Comparison of ENCODE assay signal across 7 mouse cellular contexts in genomic region chr10:117151241-117151640, GRCm38 (mm10). TPM values are rescaled to one million over a fixed set of nuclear protein-coding genes. Genes with fewer than 3 reads are reported as not detected.
DNase-seq lines count a peak whose midpoint lies in the region; ATAC-seq and TF ChIP-seq lines count a peak whose summit lies in the region.

No protein-coding gene starts in this region.

- TF ChIP-seq EP300 in heart, postnatal 0 days (IDR thresholded peaks at IDR 0.05; ENCODE audit: low read depth): no peak

- peak; percentile 9 for DNase-seq in heart, postnatal 0 days (ENCODE audit: low spot score)
- no peak for DNase-seq in heart, postnatal 25 days (ENCODE audit: low spot score)
- no peak for DNase-seq in neural tube, embryonic 10.5 days (ENCODE audit: extremely low spot score, low spot score)
- no peak for DNase-seq in cerebellum, adult 11 months

- WGBS in heart, postnatal 0 days: 21% methylated on average over 11 of the region's 11 CpGs
- WGBS in neural tube, embryonic 12.5 days: 11% methylated on average over 11 of the region's 11 CpGs
- WGBS in embryonic facial prominence, embryonic 15.5 days: 12% methylated on average over 11 of the region's 11 CpGs
- 15% methylated on average over 11 of the region's 11 CpGs for WGBS in neural tube, embryonic 15.5 days

- H3K4me2 ChIP-seq in heart, postnatal 0 days (ENCODE audit: low read depth, low read length): peak overlapping the region; percentile 40
- peak overlapping the region; percentile 9; the same call in 1 of the 2 replicates for H3K4me2 ChIP-seq in neural tube, embryonic 12.5 days (replicated peaks)
- no peak overlapping the region for H3K4me2 ChIP-seq in embryonic facial prominence, embryonic 15.5 days (replicated peaks)
- peak overlapping the region; percentile 17; the same call in 1 of the 2 replicates for H3K4me2 ChIP-seq in neural tube, embryonic 15.5 days

- TF ChIP-seq CTCF in heart, postnatal 0 days (IDR thresholded peaks at IDR 0.05; ENCODE audit: low read depth): no peak

- H3K4me1 ChIP-seq in heart, postnatal 0 days (ENCODE audit: control insufficient read depth, insufficient read depth): peaks cover 16% of the 10 kb centered on the region; the same call in 1 of the 2 replicates
- peaks cover 18% of the 10 kb centered on the region for H3K4me1 ChIP-seq in neural tube, embryonic 12.5 days
- H3K4me1 ChIP-seq in embryonic facial prominence, embryonic 15.5 days: peaks cover 22% of the 10 kb centered on the region
- peaks cover 32% of the 10 kb centered on the region for H3K4me1 ChIP-seq in neural tube, embryonic 15.5 days

- intact Hi-C loops in heart, postnatal 25 days (cut with DNase I): loop anchor here (5.0 kb wide), 1 partner anchor 56 kb away; no protein-coding TSS in a partner anchor

- H3K4me3 ChIP-seq in heart, postnatal 0 days (ENCODE audit: low read depth, low read length): no peak overlapping the region
- H3K4me3 ChIP-seq in neural tube, embryonic 12.5 days: no peak overlapping the region
- no peak overlapping the region for H3K4me3 ChIP-seq in embryonic facial prominence, embryonic 15.5 days (replicated peaks)
- no peak overlapping the region for H3K4me3 ChIP-seq in neural tube, embryonic 15.5 days (replicated peaks)

- no peak overlapping the region for H3K9ac ChIP-seq in heart, postnatal 0 days (replicated peaks; ENCODE audit: low read depth, low read length)
- no peak overlapping the region for H3K9ac ChIP-seq in neural tube, embryonic 12.5 days
- H3K9ac ChIP-seq in embryonic facial prominence, embryonic 15.5 days: no peak overlapping the region
- H3K9ac ChIP-seq in neural tube, embryonic 15.5 days (replicated peaks): no peak overlapping the region

- ATAC-seq in heart, postnatal 0 days (ENCODE audit: insufficient read depth, low read depth): no peak
- no peak for ATAC-seq in neural tube, embryonic 12.5 days (ENCODE audit: low FRiP score, low read depth)
- ATAC-seq in embryonic facial prominence, embryonic 15.5 days (ENCODE audit: insufficient number of reproducible peaks, low FRiP score, low TSS enrichment, low read depth): no peak
- ATAC-seq in neural tube, embryonic 15.5 days (ENCODE audit: low FRiP score): no peak

- peak overlapping the region; percentile 61 for H3K27ac ChIP-seq in heart, postnatal 0 days (ENCODE audit: low read depth)
- no peak overlapping the region for H3K27ac ChIP-seq in neural tube, embryonic 12.5 days
- 0 out of 2 replicates have a peak overlapping the region, but pooled peaks have one; percentile 1 for H3K27ac ChIP-seq in embryonic facial prominence, embryonic 15.5 days (replicated peaks)
- H3K27ac ChIP-seq in neural tube, embryonic 15.5 days (replicated peaks): no peak overlapping the region

- H3K36me3 ChIP-seq in heart, postnatal 0 days (replicated peaks; ENCODE audit: control insufficient read depth, insufficient read depth, low read length): no peaks in the 10 kb centered on the region
- H3K36me3 ChIP-seq in neural tube, embryonic 12.5 days: no peaks in the 10 kb centered on the region
- no peaks in the 10 kb centered on the region for H3K36me3 ChIP-seq in embryonic facial prominence, embryonic 15.5 days
- H3K36me3 ChIP-seq in neural tube, embryonic 15.5 days: no peaks in the 10 kb centered on the region

- H3K27me3 ChIP-seq in heart, postnatal 0 days (ENCODE audit: control insufficient read depth, insufficient read depth, low read length): no peaks in the 10 kb centered on the region
- no peaks in the 10 kb centered on the region for H3K27me3 ChIP-seq in neural tube, embryonic 12.5 days (replicated peaks)
- no peaks in the 10 kb centered on the region for H3K27me3 ChIP-seq in embryonic facial prominence, embryonic 15.5 days
- no peaks in the 10 kb centered on the region for H3K27me3 ChIP-seq in neural tube, embryonic 15.5 days (replicated peaks)

- no peaks in the 10 kb centered on the region for H3K9me3 ChIP-seq in heart, postnatal 0 days (replicated peaks; ENCODE audit: control insufficient read depth, low read length)
- no peaks in the 10 kb centered on the region for H3K9me3 ChIP-seq in neural tube, embryonic 12.5 days
- no peaks in the 10 kb centered on the region for H3K9me3 ChIP-seq in embryonic facial prominence, embryonic 15.5 days (replicated peaks)
- no peaks in the 10 kb centered on the region for H3K9me3 ChIP-seq in neural tube, embryonic 15.5 days (replicated peaks)

RNA-seq across cellular contexts. Expression of gene Frs2, which starts 2.9 kb away (rescaled TPM):
- 13.2 and 14.1 TPM in 2 replicates for total RNA-seq in heart, postnatal 0 days (2014; rRNA removed; ENCODE audit: low replicate concordance)
- polyA plus RNA-seq in heart, postnatal 0 days (2015; fragmentation: Nextera tagmentation; extraction: Ambion mirVana): 12.8 and 13.6 TPM in 2 replicates
- 10 to 100 TPM; 16.3 to 17.1 TPM for total RNA-seq in heart, postnatal 25 days (2021)
- polyA plus RNA-seq in neural tube, embryonic 12.5 days (2016; fragmentation: Nextera tagmentation; extraction: Ambion mirVana): 23.1 and 26.3 TPM in 2 replicates
- polyA plus RNA-seq in embryonic facial prominence, embryonic 15.5 days (2015; fragmentation: Nextera tagmentation; extraction: Ambion mirVana): 21.7 and 22.2 TPM in 2 replicates
- polyA plus RNA-seq in neural tube, embryonic 15.5 days (2015; fragmentation: Nextera tagmentation; extraction: Ambion mirVana): 19.7 and 21.4 TPM in 2 replicates

Comparison
In these comparisons a context has a peak if more than half of its experiments do, and no peak if none do; other contexts are left out.
1. H3K27ac ChIP-seq: peak in heart, postnatal 0 days (single experiment) and embryonic facial prominence, embryonic 15.5 days (single experiment); none in neural tube, embryonic 12.5 days (single experiment) and neural tube, embryonic 15.5 days (single experiment).